Mouse (Mus musculus) megakaryocyte, embryonic 14.5 days (primary cell): ENCODE results near the gene Ppef1.

ENCODE experiments used
- FLI1 ChIP-seq: IDR thresholded peaks from 2 replicates; pipeline ENCODE4 v1.6.1; 2012; ENCODE audit warnings: low read length, inconsistent platforms, mixed read lengths
- GATA1 ChIP-seq: IDR thresholded peaks from 3 replicates; pipeline ENCODE4 v1.6.1; 2012; ENCODE audit warnings: mixed read lengths, low read length, inconsistent platforms, borderline replicate concordance

GRCm38 (mm10) chrX:160610482-160610881, 125.1 kb downstream of the Ppef1 start:
- TF ChIP-seq GATA1 (no peak), FLI1 (no peak)
